Mouse (Mus musculus) kidney, embryonic 16.5 days (tissue): ENCODE measurements around the gene Pdcd7. TPM values are rescaled to one million over a fixed set of nuclear protein-coding genes. Genes with fewer than 3 reads are reported as not detected.

Experiments
- ATAC-seq: fragments of 200-750 bp; cut with Nextera tagmentation; 2 replicates; pipeline ENCODE4 v1.8.0; 2017; ENCODE audit warnings: moderate TSS enrichment; ENCODE audit not compliant: low FRiP score, low TSS enrichment
- H3K27ac ChIP-seq: fragments of 300-500 bp; sonication (generic); 2 replicates; pipeline ENCODE4 v1.5.1; 2014; ENCODE audit warnings: low read length
- H3K27me3 ChIP-seq: fragments of 300-500 bp; sonication (generic); 2 replicates; pipeline ENCODE4 v1.6.1; 2014; ENCODE audit warnings: low read length, control low read depth, mixed read lengths; ENCODE audit not compliant: insufficient read depth
- H3K36me3 ChIP-seq: fragments of 300-500 bp; sonication (generic); 2 replicates; pipeline ENCODE4 v1.6.1; 2014; ENCODE audit warnings: low read length, control low read depth, mixed read lengths; ENCODE audit not compliant: insufficient read depth
- H3K4me1 ChIP-seq: fragments of 300-500 bp; sonication (generic); 2 replicates; pipeline ENCODE4 v1.6.1; 2014; ENCODE audit warnings: low read length, control low read depth, mixed read lengths; ENCODE audit not compliant: insufficient read depth
- H3K4me2 ChIP-seq: fragments of 300-500 bp; sonication (generic); replicated peaks from 2 replicates; pipeline ENCODE4 v1.6.1; 2014; ENCODE audit warnings: low read depth, low read length
- H3K4me3 ChIP-seq: fragments of 300-500 bp; sonication (generic); 2 replicates; pipeline ENCODE4 v1.5.1; 2014; ENCODE audit warnings: mild to moderate bottlenecking, low read length
- H3K9ac ChIP-seq: fragments of 300-500 bp; sonication (generic); replicated peaks from 2 replicates; pipeline ENCODE4 v1.6.1; 2014; ENCODE audit warnings: low read length
- H3K9me3 ChIP-seq: fragments of 300-500 bp; sonication (generic); 2 replicates; pipeline ENCODE4 v1.6.1; 2016; ENCODE audit warnings: low read length, control low read depth
- WGBS: fragments of 180-500 bp; shearing (Covaris S2); extraction: QIAGEN DNeasy Blood & Tissue Kit; methylation state at CpG from one replicate; pipeline ENCODE4 v1.1.7; 2014; 5-methylcytosine and 5-hydroxymethylcytosine counted together
- polyA plus RNA-seq: library from polyadenylated mRNA; unstranded; fragments of >200 nt; fragmentation: Nextera tagmentation; extraction: Ambion mirVana; gene quantifications from 2 replicates; pipeline ENCODE4 v1.2.1, GENCODE M21; 2015

The Pdcd7 gene
- polyA plus RNA-seq, 1 experiment from 2014 or later = 6.1 TPM

- H3K27me3 ChIP-seq = peaks cover 36% of the 10 kb centered on the region
- H3K4me2 ChIP-seq = no peak overlapping the region
- H3K36me3 ChIP-seq = no peaks in the 10 kb centered on the region
- peaks cover 7% of the 10 kb centered on the region; the same call in 1 of the 2 replicates for H3K4me1 ChIP-seq
- H3K27ac ChIP-seq = no peak overlapping the region
- ATAC-seq = no peak
- H3K9me3 ChIP-seq = no peaks in the 10 kb centered on the region; the same call in 1 of the 2 replicates
- no peak overlapping the region for H3K4me3 ChIP-seq
- WGBS = 30% methylated on average over 6 of the region's 6 CpGs
- no peak overlapping the region for H3K9ac ChIP-seq
Observed at GRCm38 (mm10) chr9:65392638-65393364, 46.9 kb downstream of the Pdcd7 start.

- no peak overlapping the region for H3K4me2 ChIP-seq
- H3K4me3 ChIP-seq = no peak overlapping the region
- peaks cover 36% of the 10 kb centered on the region for H3K27me3 ChIP-seq
- H3K9me3 ChIP-seq = no peaks in the 10 kb centered on the region; the same call in 1 of the 2 replicates
- peaks cover 7% of the 10 kb centered on the region; the same call in 1 of the 2 replicates for H3K4me1 ChIP-seq
- no peak overlapping the region for H3K9ac ChIP-seq
- WGBS = 42% methylated on average over 2 of the region's 2 CpGs
- no peaks in the 10 kb centered on the region for H3K36me3 ChIP-seq
- ATAC-seq = no peak
- H3K27ac ChIP-seq = no peak overlapping the region
Observed at GRCm38 (mm10) chr9:65393606-65394005, 47.7 kb downstream of the Pdcd7 start.

- H3K9ac ChIP-seq = no peak overlapping the region
- H3K9me3 ChIP-seq = no peaks in the 10 kb centered on the region; the same call in 1 of the 2 replicates
- H3K4me3 ChIP-seq = no peak overlapping the region
- ATAC-seq = 0 out of 2 replicates have a peak, but pooled peaks have one; percentile 18
- 52% methylated on average over 2 of the region's 2 CpGs for WGBS
- no peaks in the 10 kb centered on the region for H3K36me3 ChIP-seq
- H3K4me1 ChIP-seq = peaks cover 14% of the 10 kb centered on the region
- peaks cover 35% of the 10 kb centered on the region for H3K27me3 ChIP-seq
- H3K4me2 ChIP-seq = no peak overlapping the region
- H3K27ac ChIP-seq = no peak overlapping the region
Observed at GRCm38 (mm10) chr9:65394360-65394759, 48.5 kb downstream of the Pdcd7 start.

- Histone ChIP-seq H3K27ac (no peak within 1 kb of the TSS), H3K4me3 (peak within 1 kb of the TSS; percentile 61)
- WGBS = under 1% methylated on average over 24 of the region's 24 CpGs
Observed at GRCm38 (mm10) chr9:65398279-65398678, 52.4 kb downstream of the Pdcd7 start, which contains the start of gene Rasl12. Gene Rasl12 (plus strand): TSS chr9:65398506.

GRCm38 (mm10) chr9:65399934-65400333, 54.0 kb downstream of the Pdcd7 start:
- WGBS = 90% methylated on average over 6 of the region's 6 CpGs
- no peak overlapping the region for H3K27ac ChIP-seq
- H3K4me3 ChIP-seq = 0 out of 2 replicates have a peak overlapping the region, but pooled peaks have one; percentile 4
- peaks cover 7% of the 10 kb centered on the region; the same call in 1 of the 2 replicates for H3K4me1 ChIP-seq
- H3K9ac ChIP-seq = no peak overlapping the region
- H3K36me3 ChIP-seq = no peaks in the 10 kb centered on the region
- no peaks in the 10 kb centered on the region for H3K27me3 ChIP-seq
- no peak for ATAC-seq
- H3K9me3 ChIP-seq = no peaks in the 10 kb centered on the region
- H3K4me2 ChIP-seq = 0 out of 2 replicates have a peak overlapping the region, but pooled peaks have one; percentile 82

More at GRCm38 (mm10) chr9:65398279-65398678, 52.4 kb downstream of the Pdcd7 start, which contains the start of gene Rasl12:
- H3K9me3 ChIP-seq = no peaks in the 10 kb centered on the region
- peak within 1 kb of the TSS; percentile 73 for H3K9ac ChIP-seq
- peak; percentile 84 for ATAC-seq
- no peaks in the 10 kb centered on the region for H3K27me3 ChIP-seq
- no peaks in the 10 kb centered on the region for H3K36me3 ChIP-seq
- H3K4me1 ChIP-seq = peaks cover 10% of the 10 kb centered on the region; the same call in 1 of the 2 replicates
- peak within 1 kb of the TSS; percentile 82 for H3K4me2 ChIP-seq

GRCm38 (mm10) chr9:65404331-65405183, 58.7 kb downstream of the Pdcd7 start:
- ATAC-seq = no peak
- no peaks in the 10 kb centered on the region for H3K4me1 ChIP-seq
- H3K4me3 ChIP-seq = no peak overlapping the region
- H3K27me3 ChIP-seq = no peaks in the 10 kb centered on the region
- no peak overlapping the region for H3K27ac ChIP-seq
- H3K9me3 ChIP-seq = no peaks in the 10 kb centered on the region
- WGBS = 76% methylated on average over 15 of the region's 15 CpGs
- no peak overlapping the region for H3K4me2 ChIP-seq
- no peak overlapping the region for H3K9ac ChIP-seq
- H3K36me3 ChIP-seq = no peaks in the 10 kb centered on the region

- no peaks in the 10 kb centered on the region for H3K9me3 ChIP-seq
- H3K9ac ChIP-seq = no peak overlapping the region
- no peaks in the 10 kb centered on the region for H3K27me3 ChIP-seq
- H3K4me3 ChIP-seq = no peak overlapping the region
- no peak overlapping the region for H3K4me2 ChIP-seq
- H3K36me3 ChIP-seq = no peaks in the 10 kb centered on the region
- ATAC-seq = no peak
- no peaks in the 10 kb centered on the region for H3K4me1 ChIP-seq
- 79% methylated on average over 2 of the region's 2 CpGs for WGBS
- H3K27ac ChIP-seq = no peak overlapping the region
Observed at GRCm38 (mm10) chr9:65405184-65405449, 59.2 kb downstream of the Pdcd7 start.

GRCm38 (mm10) chr9:65407327-65407726, 61.4 kb downstream of the Pdcd7 start:
- no peak for ATAC-seq
- H3K27ac ChIP-seq = no peak overlapping the region
- no peaks in the 10 kb centered on the region for H3K4me1 ChIP-seq
- no peaks in the 10 kb centered on the region for H3K9me3 ChIP-seq
- H3K27me3 ChIP-seq = no peaks in the 10 kb centered on the region
- H3K9ac ChIP-seq = no peak overlapping the region
- no peaks in the 10 kb centered on the region for H3K36me3 ChIP-seq
- H3K4me3 ChIP-seq = no peak overlapping the region
- 82% methylated on average over 5 of the region's 5 CpGs for WGBS
- H3K4me2 ChIP-seq = no peak overlapping the region

- no peak for ATAC-seq
- H3K4me3 ChIP-seq = no peak overlapping the region
- H3K4me2 ChIP-seq = no peak overlapping the region
- H3K9me3 ChIP-seq = no peaks in the 10 kb centered on the region
- no peaks in the 10 kb centered on the region for H3K27me3 ChIP-seq
- H3K4me1 ChIP-seq = no peaks in the 10 kb centered on the region
- H3K36me3 ChIP-seq = no peaks in the 10 kb centered on the region
- H3K27ac ChIP-seq = no peak overlapping the region
- no peak overlapping the region for H3K9ac ChIP-seq
- WGBS = 60% methylated on average over 3 of the region's 3 CpGs
Observed at GRCm38 (mm10) chr9:65407861-65408260, 62.0 kb downstream of the Pdcd7 start.
